Mouse (Mus musculus) liver, embryonic 15.5 days (tissue): ENCODE measurements around the gene Mpv17l2. TPM values are rescaled to one million over a fixed set of nuclear protein-coding genes. Genes with fewer than 3 reads are reported as not detected.

Experiments used
- ATAC-seq: fragments of 200-750 bp; cut with Nextera tagmentation; 2 replicates; pipeline ENCODE4 v1.8.0; 2017; ENCODE audit warnings: moderate number of reproducible peaks, mild to moderate bottlenecking, moderate library complexity; ENCODE audit not compliant: insufficient read depth
- H3K27ac ChIP-seq: fragments of 300-500 bp; sonication (generic); replicated peaks from 2 replicates; pipeline ENCODE4 v1.5.1; 2015; ENCODE audit warnings: mild to moderate bottlenecking, inconsistent platforms
- H3K27me3 ChIP-seq: fragments of 300-500 bp; sonication (generic); 2 replicates; pipeline ENCODE4 v1.6.1; 2015; ENCODE audit warnings: mild to moderate bottlenecking, inconsistent platforms
- H3K36me3 ChIP-seq: fragments of 300-500 bp; sonication (generic); replicated peaks from 2 replicates; pipeline ENCODE4 v1.6.1; 2015; ENCODE audit warnings: moderate library complexity, mild to moderate bottlenecking, inconsistent platforms
- H3K4me1 ChIP-seq: fragments of 300-500 bp; sonication (generic); replicated peaks from 2 replicates; pipeline ENCODE4 v1.6.1; 2015; ENCODE audit warnings: inconsistent platforms
- H3K4me2 ChIP-seq: fragments of 300-500 bp; sonication (generic); 2 replicates; pipeline ENCODE4 v1.6.1; 2015; ENCODE audit warnings: moderate library complexity, mild to moderate bottlenecking, inconsistent platforms
- H3K4me3 ChIP-seq: fragments of 300-500 bp; sonication (generic); replicated peaks from 2 replicates; pipeline ENCODE4 v1.5.1; 2015; ENCODE audit warnings: mild to moderate bottlenecking, inconsistent platforms
- H3K9ac ChIP-seq: fragments of 300-500 bp; sonication (generic); 2 replicates; pipeline ENCODE4 v1.6.1; 2015; ENCODE audit warnings: moderate library complexity, mild to moderate bottlenecking, inconsistent platforms
- H3K9me3 ChIP-seq: fragments of 300-500 bp; sonication (generic); replicated peaks from 2 replicates; pipeline ENCODE4 v1.6.1; 2016; ENCODE audit warnings: inconsistent platforms
- WGBS: fragments of 180-500 bp; shearing (Covaris S2); methylation state at CpG from one replicate; pipeline ENCODE4 v1.1.7; 2015; ENCODE audit warnings: mixed read lengths; ENCODE audit not compliant: insufficient replicate concordance; 5-methylcytosine and 5-hydroxymethylcytosine counted together
- polyA plus RNA-seq: library from polyadenylated mRNA; unstranded; fragments of >200 nt; fragmentation: Nextera tagmentation; extraction: Ambion mirVana; gene quantifications from 2 replicates; pipeline ENCODE4 v1.2.1, GENCODE M21; 2015

The Mpv17l2 gene
- polyA plus RNA-seq, 1 experiment from 2014 or later, result 37.8 TPM

DNA sequence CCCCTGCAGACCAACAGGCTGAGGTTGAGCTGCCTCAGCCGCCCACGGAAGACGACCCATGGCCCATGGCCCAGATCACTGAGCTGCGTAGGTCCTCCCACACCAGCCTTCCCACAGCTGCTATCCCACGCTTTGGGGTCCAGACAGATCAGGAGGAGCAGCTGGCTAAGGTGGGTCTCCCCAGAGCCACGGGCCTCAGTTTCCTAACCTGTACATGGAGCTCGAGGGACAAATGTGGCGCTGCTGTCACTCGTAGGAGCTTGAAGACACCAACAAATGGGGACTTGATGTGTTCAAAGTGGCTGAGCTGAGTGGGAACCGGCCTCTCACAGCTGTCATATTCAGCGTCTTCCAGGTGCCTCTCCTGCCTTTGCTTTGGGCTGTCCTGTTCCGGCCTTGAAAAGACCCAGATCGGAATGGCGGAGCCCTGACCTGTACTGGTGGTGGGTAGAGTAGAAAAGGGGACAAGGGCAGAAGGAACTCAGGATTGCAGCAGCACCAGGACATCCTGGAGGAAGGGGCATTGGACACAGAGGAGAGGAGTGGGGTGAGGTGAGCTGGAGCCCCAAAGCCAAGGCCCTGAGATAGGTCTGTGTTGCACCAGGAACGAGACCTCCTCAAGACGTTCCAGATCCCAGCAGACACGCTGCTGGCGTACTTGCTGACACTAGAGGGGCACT, 13.4 kb downstream of the Mpv17l2 start:
- no peak overlapping the region for H3K27ac ChIP-seq
- H3K4me2 ChIP-seq, result no peak overlapping the region
- H3K9ac ChIP-seq, result no peak overlapping the region
- H3K4me1 ChIP-seq, result peaks cover 26% of the 10 kb centered on the region
- peaks cover 76% of the 10 kb centered on the region for H3K27me3 ChIP-seq
- ATAC-seq, result no peak
- WGBS, result 74% methylated on average over 18 of the region's 18 CpGs
- no peak overlapping the region for H3K4me3 ChIP-seq
- H3K9me3 ChIP-seq, result no peaks in the 10 kb centered on the region
- no peaks in the 10 kb centered on the region for H3K36me3 ChIP-seq

- H3K36me3 ChIP-seq, result no peaks in the 10 kb centered on the region
- H3K9ac ChIP-seq, result no peak overlapping the region
- peaks cover 83% of the 10 kb centered on the region for H3K27me3 ChIP-seq
- H3K4me2 ChIP-seq, result no peak overlapping the region
- H3K27ac ChIP-seq, result no peak overlapping the region
- H3K9me3 ChIP-seq, result no peaks in the 10 kb centered on the region
- H3K4me3 ChIP-seq, result no peak overlapping the region
- 72% methylated on average over 9 of the region's 9 CpGs for WGBS
- ATAC-seq, result no peak
- H3K4me1 ChIP-seq, result peaks cover 23% of the 10 kb centered on the region
These were observed 14.1 kb downstream of the Mpv17l2 start for GRCm38 (mm10) chr8:70746676-70747075.

DNA sequence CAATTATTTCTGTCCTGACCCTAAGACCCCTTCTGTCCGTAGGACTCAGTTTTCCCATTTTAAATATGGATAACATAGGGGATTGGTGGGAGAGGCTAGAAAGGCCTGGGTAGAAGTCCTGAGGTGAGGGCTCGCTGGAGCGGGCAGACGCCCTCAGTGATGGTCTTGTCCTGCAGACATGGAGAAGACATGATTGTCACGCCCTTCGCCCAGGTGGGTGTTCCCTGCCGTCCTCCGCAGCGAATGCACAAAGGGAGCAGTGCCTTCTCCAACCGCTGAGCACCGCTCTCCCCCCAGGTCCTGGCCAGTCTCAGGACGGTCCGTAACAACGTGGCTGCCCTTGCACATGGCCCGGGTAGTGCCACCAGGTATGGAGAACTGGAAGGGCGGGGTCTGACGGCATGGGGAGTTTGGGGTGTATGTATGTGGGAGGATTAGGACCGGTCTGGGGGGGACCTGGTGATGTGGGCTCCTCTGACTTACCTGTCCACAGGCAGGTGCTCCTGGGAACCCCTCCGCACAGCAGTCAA, 15.0 kb downstream of the Mpv17l2 start:
- no peak for ATAC-seq
- H3K27ac ChIP-seq, result no peak overlapping the region
- H3K9me3 ChIP-seq, result no peaks in the 10 kb centered on the region
- H3K4me1 ChIP-seq, result peaks cover 23% of the 10 kb centered on the region
- no peak overlapping the region for H3K4me2 ChIP-seq
- WGBS, result 52% methylated on average over 19 of the region's 19 CpGs
- H3K36me3 ChIP-seq, result no peaks in the 10 kb centered on the region
- H3K27me3 ChIP-seq, result peaks cover 92% of the 10 kb centered on the region
- H3K4me3 ChIP-seq, result no peak overlapping the region
- no peak overlapping the region for H3K9ac ChIP-seq

DNA sequence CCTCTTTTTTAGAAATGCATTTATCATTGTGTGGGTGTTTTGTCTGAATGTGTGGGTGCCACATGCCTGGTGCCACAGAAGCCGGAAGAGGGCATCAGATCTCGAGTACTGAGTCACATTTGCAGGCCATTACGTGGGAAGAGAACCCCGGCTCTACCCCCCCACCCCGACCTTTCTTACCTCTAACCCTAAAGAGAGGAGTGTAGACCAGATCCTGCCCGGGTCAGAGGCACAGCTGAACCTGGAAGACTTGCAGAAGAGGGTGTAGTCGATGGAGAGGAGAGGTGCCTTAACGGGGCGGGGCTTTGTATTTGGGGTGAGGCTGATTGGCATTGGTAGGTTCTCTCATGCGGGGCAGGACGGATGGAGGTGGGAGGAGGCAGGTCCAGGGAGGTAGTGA, 15.9 kb downstream of the Mpv17l2 start:
- Histone ChIP-seq H3K4me2 (0 out of 2 replicates have a peak overlapping the region, but pooled peaks have one; percentile 53), H3K4me1 (peaks cover 23% of the 10 kb centered on the region), H3K9me3 (no peaks in the 10 kb centered on the region), H3K27me3 (peaks cover 100% of the 10 kb centered on the region), H3K9ac (no peak overlapping the region), H3K27ac (no peak overlapping the region), H3K4me3 (no peak overlapping the region), H3K36me3 (no peaks in the 10 kb centered on the region)
- 30% methylated on average over 11 of the region's 11 CpGs for WGBS
- no peak for ATAC-seq

DNA sequence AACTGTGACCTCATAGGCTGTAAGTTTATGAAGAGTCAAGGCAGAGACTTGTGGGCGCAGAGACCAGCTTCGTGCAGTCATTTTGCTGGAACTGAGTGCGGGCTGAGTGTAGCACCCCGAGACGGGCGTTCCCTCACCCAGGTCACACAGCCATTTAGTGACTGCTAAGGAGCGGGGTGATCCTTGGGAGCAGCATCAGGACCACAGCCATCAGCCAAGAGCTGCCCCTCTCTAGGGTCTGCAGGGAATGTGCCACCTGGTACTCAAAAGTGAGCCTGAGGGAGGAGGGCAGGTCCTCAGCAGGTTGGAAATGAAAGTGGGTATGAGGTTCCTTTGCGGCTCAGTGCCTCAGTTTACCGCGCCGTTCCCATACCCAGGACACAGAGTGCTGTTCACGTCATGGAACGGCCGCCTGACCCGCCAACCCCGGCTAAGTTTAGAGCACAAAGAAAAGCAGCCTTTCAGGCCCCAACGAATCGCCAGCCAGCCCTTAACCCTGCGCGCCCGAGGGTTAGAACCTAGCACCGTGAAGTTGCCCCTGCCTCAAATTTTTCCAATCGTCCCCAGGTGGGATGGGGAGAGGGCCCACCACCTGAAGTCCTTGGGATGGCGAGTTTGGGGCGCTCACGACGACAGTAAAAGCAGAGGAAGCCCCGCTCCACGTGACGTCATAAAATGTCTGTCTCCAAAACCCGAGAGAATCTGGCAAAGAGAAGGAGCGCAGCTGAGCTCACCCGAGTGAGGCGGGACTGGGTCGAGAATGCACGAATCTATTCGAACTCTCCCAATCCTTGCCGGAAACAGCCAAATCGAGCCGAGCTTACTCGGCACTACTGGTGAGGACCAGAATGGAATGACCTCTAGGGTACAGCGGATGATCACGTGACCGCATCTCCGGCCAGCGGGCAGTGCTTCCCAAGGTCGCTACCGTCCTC, 16.8 kb downstream of the Mpv17l2 start:
- Histone ChIP-seq H3K36me3 (no peaks in the 10 kb centered on the region), H3K27ac (no peak overlapping the region), H3K27me3 (peaks cover 96% of the 10 kb centered on the region), H3K4me1 (peaks cover 23% of the 10 kb centered on the region), H3K9me3 (no peaks in the 10 kb centered on the region), H3K9ac (no peak overlapping the region; the same call in 1 of the 2 replicates), H3K4me2 (peak overlapping the region; percentile 53), H3K4me3 (peak overlapping the region; percentile 33)
- WGBS, result 4% methylated on average over 48 of the region's 48 CpGs
- 0 out of 2 replicates have a peak, but pooled peaks have one; percentile 12 for ATAC-seq

- Histone ChIP-seq H3K9ac (no peak overlapping the region), H3K27ac (no peak overlapping the region), H3K27me3 (peaks cover 95% of the 10 kb centered on the region), H3K36me3 (no peaks in the 10 kb centered on the region), H3K4me2 (peak overlapping the region; percentile 53), H3K4me1 (peaks cover 25% of the 10 kb centered on the region), H3K4me3 (no peak overlapping the region), H3K9me3 (no peaks in the 10 kb centered on the region)
- no peak; the same call in 1 of the 2 replicates for ATAC-seq
- WGBS, result 3% methylated on average over 38 of the region's 38 CpGs
These were observed 17.6 kb downstream of the Mpv17l2 start for GRCm38 (mm10) chr8:70742981-70743655.

DNA sequence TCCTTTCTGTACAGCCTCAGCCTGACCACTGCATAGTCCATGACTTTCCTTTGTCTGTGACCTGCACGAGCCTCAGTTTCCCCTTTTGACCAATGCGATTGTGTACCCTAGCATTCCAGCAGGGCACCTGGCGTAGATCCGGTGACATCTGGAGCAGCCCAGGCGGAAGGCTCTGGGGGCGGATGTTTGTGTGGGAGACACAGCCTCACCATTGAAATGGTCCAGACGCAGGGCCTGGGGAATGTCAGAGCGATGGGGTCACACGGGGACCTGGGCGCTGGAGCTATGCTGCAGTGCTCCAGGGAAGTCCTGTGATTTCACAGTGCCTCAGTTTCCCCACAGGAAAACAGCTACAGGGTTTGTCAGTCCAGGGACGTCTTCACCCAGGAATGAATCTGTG, 18.6 kb downstream of the Mpv17l2 start:
- H3K27ac ChIP-seq, result no peak overlapping the region
- H3K4me1 ChIP-seq, result peaks cover 25% of the 10 kb centered on the region
- H3K27me3 ChIP-seq, result peaks cover 95% of the 10 kb centered on the region
- H3K4me3 ChIP-seq, result no peak overlapping the region
- H3K9me3 ChIP-seq, result no peaks in the 10 kb centered on the region
- H3K9ac ChIP-seq, result no peak overlapping the region
- H3K4me2 ChIP-seq, result no peak overlapping the region
- 50% methylated on average over 11 of the region's 11 CpGs for WGBS
- no peaks in the 10 kb centered on the region for H3K36me3 ChIP-seq
- no peak for ATAC-seq

- Histone ChIP-seq H3K36me3 (no peaks in the 10 kb centered on the region), H3K4me1 (peaks cover 25% of the 10 kb centered on the region), H3K9ac (no peak overlapping the region), H3K9me3 (no peaks in the 10 kb centered on the region), H3K27me3 (peaks cover 92% of the 10 kb centered on the region), H3K4me2 (no peak overlapping the region), H3K4me3 (no peak overlapping the region), H3K27ac (no peak overlapping the region)
- no peak for ATAC-seq
- 48% methylated on average over 5 of the region's 5 CpGs for WGBS
These were observed 19.1 kb downstream of the Mpv17l2 start for GRCm38 (mm10) chr8:70741661-70742060.

GRCm38 (mm10) chr8:70738211-70738610, 22.5 kb downstream of the Mpv17l2 start:
- ATAC-seq, result no peak
- H3K4me2 ChIP-seq, result no peak overlapping the region
- H3K27ac ChIP-seq, result no peak overlapping the region
- H3K9ac ChIP-seq, result no peak overlapping the region
- WGBS, result 42% methylated on average over 3 of the region's 3 CpGs
- H3K4me3 ChIP-seq, result no peak overlapping the region
- H3K27me3 ChIP-seq, result peaks cover 61% of the 10 kb centered on the region
- H3K4me1 ChIP-seq, result peaks cover 8% of the 10 kb centered on the region
- no peaks in the 10 kb centered on the region for H3K36me3 ChIP-seq
- no peaks in the 10 kb centered on the region for H3K9me3 ChIP-seq

- peaks cover 58% of the 10 kb centered on the region for H3K27me3 ChIP-seq
- no peaks in the 10 kb centered on the region for H3K9me3 ChIP-seq
- no peak overlapping the region for H3K27ac ChIP-seq
- H3K4me1 ChIP-seq, result 0 out of 2 replicates have a peak, but pooled peaks cover 3% of the 10 kb centered on the region
- WGBS, result 47% methylated on average over 5 of the region's 5 CpGs
- ATAC-seq, result no peak
- H3K4me2 ChIP-seq, result no peak overlapping the region
- no peak overlapping the region for H3K4me3 ChIP-seq
- no peak overlapping the region for H3K9ac ChIP-seq
- no peaks in the 10 kb centered on the region for H3K36me3 ChIP-seq
These were observed 23.0 kb downstream of the Mpv17l2 start for GRCm38 (mm10) chr8:70737705-70738104.
